Mouse (Mus musculus) kidney, postnatal 10 days (tissue): ENCODE data around the gene Htatsf1.

Source experiments
- DNase-seq: peaks from one replicate; pipeline ENCODE4 v3.0.0; 2021; ENCODE audit warnings: mixed read lengths

Gene Htatsf1

DNA sequence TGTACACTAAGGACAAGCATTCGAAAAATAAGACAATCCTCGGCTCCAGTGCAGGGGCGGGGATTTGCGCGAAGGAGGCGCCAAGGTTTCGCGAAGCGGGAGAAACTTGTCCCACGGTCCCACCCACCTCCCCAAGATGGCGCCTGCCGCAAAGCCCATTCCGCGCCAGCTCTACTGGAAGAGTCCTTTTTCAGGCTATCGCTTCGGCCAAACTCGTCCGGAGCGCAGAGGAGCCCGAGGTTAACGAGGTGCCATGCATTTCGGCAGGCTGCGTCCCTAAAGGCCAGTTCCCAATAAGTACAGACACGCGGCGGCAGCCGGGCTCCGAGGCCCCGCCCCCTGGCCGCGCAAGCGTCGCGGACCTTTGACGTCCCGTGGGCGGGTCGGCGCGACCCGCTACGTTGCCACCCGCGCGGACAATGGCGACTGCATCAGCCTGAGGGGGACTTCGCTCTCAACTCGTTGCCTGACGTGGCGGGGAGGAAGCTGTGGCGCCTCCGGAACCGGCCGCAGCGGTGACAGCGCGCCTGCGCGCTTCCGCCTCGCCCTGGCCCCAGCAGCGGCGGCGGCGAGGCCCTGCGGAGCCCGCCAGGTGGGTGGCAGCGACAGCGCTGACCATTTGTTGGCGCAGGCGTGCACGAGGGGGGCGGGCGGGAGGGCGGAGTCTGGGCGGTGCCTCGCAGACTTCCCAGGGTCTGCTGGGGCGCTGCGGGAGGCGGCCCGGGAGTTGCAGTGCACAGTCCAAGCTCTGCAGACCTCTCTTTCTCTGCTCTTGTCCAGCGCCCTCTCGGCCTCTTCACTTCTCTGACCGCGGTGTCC lies at the start of gene Htatsf1:
Gene Htatsf1, plus strand, starts transcription at position 410 of the 819 bp plus-strand sequence.
- DNase-seq: peak; percentile 87

DNA sequence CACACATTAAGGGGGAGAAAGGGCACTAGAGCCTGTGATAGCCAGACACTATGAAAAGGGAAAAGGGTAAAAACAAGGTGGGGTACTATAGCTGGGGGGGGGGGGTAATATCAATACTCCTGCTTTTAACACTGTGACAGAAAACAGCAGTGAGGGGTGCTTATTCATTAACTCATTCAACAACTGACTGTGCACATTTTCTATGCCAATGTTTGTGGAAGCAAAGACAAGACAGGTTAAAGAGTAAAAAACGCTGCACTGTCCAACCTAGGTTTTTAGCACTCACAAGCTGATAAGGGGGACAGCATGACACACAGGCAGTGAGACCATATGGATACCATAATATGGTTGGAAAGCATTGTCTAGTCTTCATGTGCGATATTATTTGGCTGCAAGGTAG lies 40.5 kb upstream of the Htatsf1 start:
- DNase-seq: no peak

DNA sequence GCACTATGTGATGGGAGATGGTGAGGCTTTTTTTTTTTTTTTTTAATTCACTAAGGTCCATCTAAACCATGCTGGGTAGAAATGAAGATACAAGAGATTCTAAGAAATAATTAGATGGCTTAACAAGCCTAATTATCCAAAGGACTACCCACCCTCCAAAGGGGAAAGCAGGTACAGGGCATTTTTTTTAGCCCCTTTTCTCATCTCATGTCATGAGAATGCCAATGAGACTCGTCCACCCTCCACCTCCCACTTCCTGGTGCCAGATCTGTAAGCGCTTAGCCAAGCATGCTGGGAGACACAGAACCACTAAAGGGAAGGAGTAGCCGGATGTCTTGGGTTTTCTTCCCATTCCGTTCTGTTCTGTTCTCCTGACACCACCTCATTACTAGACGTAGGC lies 10.6 kb upstream of the Htatsf1 start, which contains the start of gene Brs3:
Gene Brs3, plus strand, starts transcription at position 301 of the 400 bp plus-strand sequence.
- no peak for DNase-seq

DNA sequence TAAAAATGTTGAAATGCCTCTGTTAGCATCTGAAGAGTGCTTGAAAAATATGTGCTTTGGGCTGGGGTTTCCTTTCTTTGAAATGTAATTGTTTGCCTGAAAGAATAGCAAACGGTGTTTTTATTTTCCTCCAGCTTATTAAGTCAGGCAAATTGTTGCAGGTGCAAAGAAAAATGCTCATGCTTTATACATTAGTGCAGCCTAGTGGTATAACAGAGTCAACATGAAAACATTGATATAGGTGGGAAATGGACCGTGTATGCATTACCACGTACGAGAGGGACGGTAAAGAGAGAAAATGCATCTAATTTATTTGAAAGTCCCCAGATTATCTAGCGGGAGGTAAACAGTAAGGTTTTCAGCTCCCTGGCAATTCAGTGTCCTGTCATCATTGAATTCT lies 9.5 kb upstream of the Htatsf1 start:
- DNase-seq: no peak

DNA sequence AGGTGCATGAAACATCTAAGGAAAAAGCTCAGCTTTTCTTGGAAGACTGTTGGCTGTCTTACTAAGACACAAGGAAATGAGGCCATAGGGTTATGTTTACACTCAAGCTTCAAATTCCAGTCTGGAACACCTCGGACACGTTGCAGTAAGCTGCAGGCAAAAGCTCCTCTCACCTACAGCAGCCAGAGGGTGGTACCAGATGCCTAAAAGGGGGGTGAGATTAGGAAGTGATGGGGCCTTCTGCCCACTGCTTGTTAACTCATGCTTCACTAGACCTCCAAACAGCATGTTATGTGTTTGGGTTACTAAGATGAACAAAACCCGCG lies 572 bp upstream of the Htatsf1 start:
- DNase-seq: no peak

DNA sequence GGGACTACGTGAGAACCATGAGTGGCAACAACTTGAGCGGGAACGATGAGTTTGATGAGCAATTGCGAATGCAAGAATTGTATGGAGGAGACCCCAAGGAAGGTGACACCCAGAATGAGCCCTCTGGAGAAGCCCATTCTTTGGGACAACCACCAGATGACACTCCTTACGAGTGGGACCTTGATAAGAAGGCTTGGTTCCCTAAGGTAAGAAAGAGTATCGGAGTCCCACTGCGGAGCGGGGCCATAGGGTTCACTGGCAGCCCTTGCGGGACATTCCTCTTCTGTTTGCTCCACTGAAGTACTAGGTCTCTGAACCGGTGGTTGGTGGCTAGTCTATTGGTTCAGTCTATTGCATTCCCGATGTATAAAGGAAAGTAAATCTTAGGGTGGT lies 606 bp downstream of the Htatsf1 start:
- DNase-seq: no peak

DNA sequence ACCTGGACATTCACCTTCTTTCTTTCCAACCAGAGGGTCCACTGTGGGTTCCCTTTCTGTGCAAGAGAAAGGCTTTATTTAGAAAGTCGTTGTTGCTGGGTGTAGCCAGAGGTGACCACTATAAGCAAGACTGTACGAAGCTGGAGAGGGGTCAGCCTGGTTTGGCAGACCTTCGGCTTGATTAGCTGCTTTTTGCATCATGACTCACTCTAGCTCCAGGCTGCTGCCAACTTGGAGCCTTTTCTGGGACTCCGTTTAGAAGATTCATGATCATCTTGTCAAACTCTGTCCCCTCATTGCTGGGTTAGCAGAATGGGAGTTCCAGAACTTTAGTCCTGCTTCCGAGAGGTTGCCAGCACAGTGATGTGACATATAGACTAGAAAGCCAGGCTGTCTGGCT lies 28.1 kb downstream of the Htatsf1 start:
- DNase-seq: no peak

DNA sequence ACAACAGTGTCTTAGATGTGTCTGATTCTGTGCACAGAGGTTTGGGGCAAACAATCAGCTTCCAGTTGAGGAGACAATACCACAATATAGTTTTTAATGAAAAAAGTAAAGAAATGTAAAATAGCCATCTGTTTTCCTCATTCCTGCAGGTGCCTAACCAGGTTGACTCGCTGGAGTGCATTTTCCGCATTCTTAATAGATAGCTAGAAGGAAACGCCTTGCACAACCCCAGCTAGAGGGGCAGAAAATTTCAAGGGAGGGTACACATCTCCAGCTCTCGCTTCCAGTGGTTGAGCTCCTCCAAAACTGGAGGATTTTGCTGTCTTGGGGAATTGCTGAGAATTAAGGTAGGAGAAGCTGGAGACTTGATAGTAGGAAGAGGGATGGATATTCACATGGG lies 34.4 kb downstream of the Htatsf1 start, which contains the start of gene Vgll1:
Gene Vgll1, plus strand, starts transcription at position 301 of the 400 bp plus-strand sequence.
- DNase-seq: no peak

DNA sequence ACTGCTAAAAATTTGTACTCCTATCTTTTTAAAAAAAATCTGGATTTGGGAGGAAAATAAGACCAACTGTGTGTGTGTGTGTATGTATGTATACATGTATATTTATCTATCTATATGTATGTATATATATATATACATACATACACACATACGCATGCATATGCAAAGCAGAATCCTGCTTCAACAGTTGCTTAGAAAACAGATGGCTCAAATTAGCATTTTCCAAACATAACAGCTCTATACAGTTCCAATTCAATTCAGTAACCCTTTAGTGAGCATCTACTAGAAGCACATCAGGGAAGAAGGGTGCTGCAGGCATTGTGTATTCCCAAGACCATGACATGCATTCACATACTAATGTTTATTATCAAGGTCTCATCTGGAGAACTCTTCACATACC lies 50.0 kb downstream of the Htatsf1 start:
- no peak for DNase-seq

DNA sequence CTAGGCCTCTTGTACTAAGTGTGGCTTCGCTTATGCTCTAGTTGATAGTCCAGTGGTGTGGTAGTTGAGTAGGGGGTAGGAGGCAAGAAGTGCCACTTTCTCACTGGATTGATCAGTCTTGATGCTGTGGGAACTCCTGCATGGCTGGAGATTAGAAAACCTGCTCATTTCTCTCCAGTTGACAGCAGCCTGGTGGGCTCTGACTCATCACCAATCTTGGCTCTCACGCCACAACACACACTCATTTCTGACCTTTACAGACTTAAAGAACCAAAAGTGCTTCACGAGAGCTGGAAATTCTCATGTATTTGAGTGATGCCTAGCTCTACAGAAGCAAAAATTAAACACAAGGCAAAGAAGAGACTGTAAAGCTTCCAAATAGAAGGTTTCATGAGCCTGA lies 53.6 kb downstream of the Htatsf1 start:
- no peak for DNase-seq
